Mouse (Mus musculus) megakaryocyte progenitor cell, adult 5-6 weeks (primary cell): ENCODE measurements at regions not wholly inside any gene's neighbourhood (a gene's known extent, or its start where the extent isn't known, plus 50 kb on each side); places are given as distances from the start of the nearest gene placed in this dataset.
A peak's percentile ranks its signal among the peaks of the same experiment; 100 is the strongest.

Source experiments
- ATAC-seq: replicated peaks from 2 replicates; pipeline ENCODE4 v1.8.0; 2016; ENCODE audit warnings: mild to moderate bottlenecking, moderate TSS enrichment, inconsistent platforms; ENCODE audit not compliant: poor library complexity

GRCm38 (mm10) chr3:149819081-149819480, 828.7 kb upstream of the Adgrl2 start:
- no peak for ATAC-seq

GRCm38 (mm10) chr3:149811036-149811435, 820.7 kb upstream of the Adgrl2 start:
- no peak for ATAC-seq

GRCm38 (mm10) chr3:149805345-149805744, 815.0 kb upstream of the Adgrl2 start:
- ATAC-seq: no peak

GRCm38 (mm10) chr3:149796123-149796522, 805.8 kb upstream of the Adgrl2 start:
- peak; percentile 81 for ATAC-seq

- 0 out of 2 replicates have a peak, but pooled peaks have one; percentile 14 for ATAC-seq
These were observed 801.2 kb upstream of the Adgrl2 start for GRCm38 (mm10) chr3:149791593-149791992.

- ATAC-seq: no peak
These were observed 795.7 kb upstream of the Adgrl2 start for GRCm38 (mm10) chr3:149786096-149786495.

- no peak for ATAC-seq
These were observed 793.7 kb upstream of the Adgrl2 start for GRCm38 (mm10) chr3:149783903-149784608.

- ATAC-seq: no peak
These were observed 777.6 kb upstream of the Adgrl2 start for GRCm38 (mm10) chr3:149767847-149768421.

GRCm38 (mm10) chr3:149761245-149761644, 770.9 kb upstream of the Adgrl2 start:
- no peak for ATAC-seq

- ATAC-seq: no peak
These were observed 767.7 kb upstream of the Adgrl2 start for GRCm38 (mm10) chr3:149757910-149758592.

GRCm38 (mm10) chr3:149736069-149736468, 745.7 kb upstream of the Adgrl2 start:
- ATAC-seq: no peak

GRCm38 (mm10) chr3:149726212-149726611, 735.9 kb upstream of the Adgrl2 start:
- ATAC-seq: no peak

- no peak for ATAC-seq
These were observed 734.5 kb upstream of the Adgrl2 start for GRCm38 (mm10) chr3:149724879-149725278.

GRCm38 (mm10) chr3:149721832-149722231, 731.5 kb upstream of the Adgrl2 start:
- no peak for ATAC-seq

- ATAC-seq: no peak
These were observed 730.0 kb upstream of the Adgrl2 start for GRCm38 (mm10) chr3:149720306-149720705.

- no peak for ATAC-seq
These were observed 715.4 kb upstream of the Adgrl2 start for GRCm38 (mm10) chr3:149705724-149706123.

GRCm38 (mm10) chr3:149705322-149705721, 715.0 kb upstream of the Adgrl2 start:
- ATAC-seq: no peak

GRCm38 (mm10) chr3:149704478-149704877, 714.1 kb upstream of the Adgrl2 start:
- no peak for ATAC-seq

GRCm38 (mm10) chr3:149683561-149683960, 693.2 kb upstream of the Adgrl2 start:
- ATAC-seq: no peak

- no peak for ATAC-seq
These were observed 691.9 kb upstream of the Adgrl2 start for GRCm38 (mm10) chr3:149682246-149682645.

- ATAC-seq: no peak
These were observed 683.6 kb upstream of the Adgrl2 start for GRCm38 (mm10) chr3:149673926-149674325.

- no peak for ATAC-seq
These were observed 674.3 kb upstream of the Adgrl2 start for GRCm38 (mm10) chr3:149664624-149665023.
